Mouse (Mus musculus) forebrain, embryonic 15.5 days (tissue): ENCODE results near the gene Sec61a2. TPM values are rescaled to one million over a fixed set of nuclear protein-coding genes. Genes with fewer than 3 reads are reported as not detected.

Source experiments
- ATAC-seq: fragments of 200-750 bp; cut with Nextera tagmentation; replicated peaks from 2 replicates; pipeline ENCODE4 v1.8.0; 2017; ENCODE audit warnings: mild to moderate bottlenecking, moderate TSS enrichment, moderate library complexity
- H3K27ac ChIP-seq: fragments of 300-500 bp; sonication (generic); replicated peaks from 2 replicates; pipeline ENCODE4 v1.5.1; 2015; ENCODE audit warnings: mild to moderate bottlenecking, inconsistent platforms
- H3K27me3 ChIP-seq: fragments of 300-500 bp; sonication (generic); 2 replicates; pipeline ENCODE4 v1.6.1; 2015; ENCODE audit warnings: inconsistent platforms
- H3K36me3 ChIP-seq: fragments of 300-500 bp; sonication (generic); 2 replicates; pipeline ENCODE4 v1.6.1; 2015; ENCODE audit warnings: mild to moderate bottlenecking, inconsistent platforms
- H3K4me1 ChIP-seq: fragments of 300-500 bp; sonication (generic); 2 replicates; pipeline ENCODE4 v1.6.1; 2015; ENCODE audit warnings: inconsistent platforms
- H3K4me2 ChIP-seq: fragments of 300-500 bp; sonication (generic); replicated peaks from 2 replicates; pipeline ENCODE4 v1.6.1; 2015; ENCODE audit warnings: mild to moderate bottlenecking, inconsistent platforms
- H3K4me3 ChIP-seq: fragments of 300-500 bp; sonication (generic); 2 replicates; pipeline ENCODE4 v1.5.1; 2015; ENCODE audit warnings: mild to moderate bottlenecking, inconsistent platforms
- H3K9ac ChIP-seq: fragments of 300-500 bp; sonication (generic); replicated peaks from 2 replicates; pipeline ENCODE4 v1.6.1; 2015; ENCODE audit warnings: mild to moderate bottlenecking, inconsistent platforms
- H3K9me3 ChIP-seq: fragments of 300-500 bp; sonication (generic); 2 replicates; pipeline ENCODE4 v1.6.1; 2016; ENCODE audit warnings: inconsistent platforms
- WGBS: fragments of 180-500 bp; shearing (Covaris S2); methylation state at CpG from one replicate; pipeline ENCODE4 v1.1.7; 2015; ENCODE audit warnings: mixed read lengths; 5-methylcytosine and 5-hydroxymethylcytosine counted together
- polyA plus RNA-seq: library from polyadenylated mRNA; unstranded; fragments of >200 nt; fragmentation: Nextera tagmentation; extraction: Ambion mirVana; gene quantifications from 2 replicates; pipeline ENCODE4 v1.2.1, GENCODE M21; 2015

Sec61a2 gene
- polyA plus RNA-seq, 1 experiment from 2014 or later: 95.8 TPM

- WGBS: 87% methylated on average over 2 of the region's 2 CpGs
- ATAC-seq: no peak
- no peak overlapping the region for H3K4me3 ChIP-seq
- no peaks in the 10 kb centered on the region for H3K9me3 ChIP-seq
- no peak overlapping the region for H3K9ac ChIP-seq
- no peaks in the 10 kb centered on the region for H3K4me1 ChIP-seq
- no peak overlapping the region for H3K4me2 ChIP-seq
- no peak overlapping the region for H3K27ac ChIP-seq
- peaks cover 58% of the 10 kb centered on the region for H3K36me3 ChIP-seq
- H3K27me3 ChIP-seq: no peaks in the 10 kb centered on the region
Measured at GRCm38 (mm10) chr2:5867681-5868080, 27.6 kb downstream of the Sec61a2 start.

- WGBS: 93% methylated on average over 3 of the region's 3 CpGs
- no peaks in the 10 kb centered on the region for H3K9me3 ChIP-seq
Measured at GRCm38 (mm10) chr2:5862834-5863233, 32.4 kb downstream of the Sec61a2 start, which contains the start of gene Gm13199. Gm13199 (minus strand) TSS chr2:5862934.

GRCm38 (mm10) chr2:5851866-5852265 lies 43.4 kb downstream of the Sec61a2 start:
- no peak overlapping the region for H3K4me3 ChIP-seq
- no peak overlapping the region for H3K4me2 ChIP-seq
- no peaks in the 10 kb centered on the region for H3K27me3 ChIP-seq
- no peak overlapping the region for H3K27ac ChIP-seq
- no peaks in the 10 kb centered on the region for H3K4me1 ChIP-seq
- H3K36me3 ChIP-seq: peaks cover 4% of the 10 kb centered on the region; the same call in 1 of the 2 replicates
- no peak overlapping the region for H3K9ac ChIP-seq
- no peak for ATAC-seq
- WGBS: 84% methylated on average over 5 of the region's 5 CpGs
- H3K9me3 ChIP-seq: no peaks in the 10 kb centered on the region

More at GRCm38 (mm10) chr2:5862834-5863233, 32.4 kb downstream of the Sec61a2 start, which contains the start of gene Gm13199:
- no peak within 1 kb of the TSS for H3K4me2 ChIP-seq
- ATAC-seq: no peak
- H3K36me3 ChIP-seq: peaks cover 41% of the 10 kb centered on the region
- H3K27ac ChIP-seq: no peak within 1 kb of the TSS
- no peaks in the 10 kb centered on the region for H3K27me3 ChIP-seq
- H3K4me1 ChIP-seq: no peaks in the 10 kb centered on the region
- no peak within 1 kb of the TSS for H3K4me3 ChIP-seq
- no peak within 1 kb of the TSS for H3K9ac ChIP-seq

- no peak overlapping the region for H3K4me2 ChIP-seq
- ATAC-seq: no peak
- peaks cover 6% of the 10 kb centered on the region for H3K4me1 ChIP-seq
- 93% methylated on average over 9 of the region's 9 CpGs for WGBS
- no peaks in the 10 kb centered on the region for H3K9me3 ChIP-seq
- H3K36me3 ChIP-seq: no peaks in the 10 kb centered on the region; the same call in 1 of the 2 replicates
- no peaks in the 10 kb centered on the region for H3K27me3 ChIP-seq
- H3K27ac ChIP-seq: no peak overlapping the region
- H3K9ac ChIP-seq: no peak overlapping the region
- no peak overlapping the region for H3K4me3 ChIP-seq
Measured at GRCm38 (mm10) chr2:5851116-5851515, 44.1 kb downstream of the Sec61a2 start.

- H3K9ac ChIP-seq: peak overlapping the region; percentile 92
- WGBS: 30% methylated on average over 4 of the region's 4 CpGs
- peak overlapping the region; percentile 66 for H3K4me3 ChIP-seq
- ATAC-seq: no peak
- H3K9me3 ChIP-seq: no peaks in the 10 kb centered on the region
- no peaks in the 10 kb centered on the region for H3K27me3 ChIP-seq
- H3K27ac ChIP-seq: peak overlapping the region; percentile 96
- peaks cover 18% of the 10 kb centered on the region for H3K4me1 ChIP-seq
- peak overlapping the region; percentile 63 for H3K4me2 ChIP-seq
- peaks cover 11% of the 10 kb centered on the region for H3K36me3 ChIP-seq
Measured at GRCm38 (mm10) chr2:5845826-5846225, 49.4 kb downstream of the Sec61a2 start.

- H3K27ac ChIP-seq: peak within 1 kb of the TSS; percentile 96
- peaks cover 18% of the 10 kb centered on the region for H3K36me3 ChIP-seq
- H3K27me3 ChIP-seq: no peaks in the 10 kb centered on the region
- peak; percentile 96 for ATAC-seq
- H3K4me1 ChIP-seq: peaks cover 18% of the 10 kb centered on the region
- peak within 1 kb of the TSS; percentile 66 for H3K4me3 ChIP-seq
- WGBS: under 1% methylated on average over 53 of the region's 53 CpGs
- H3K9ac ChIP-seq: peak within 1 kb of the TSS; percentile 92
- H3K4me2 ChIP-seq: peak within 1 kb of the TSS; percentile 63
- H3K9me3 ChIP-seq: no peaks in the 10 kb centered on the region
Measured at GRCm38 (mm10) chr2:5844873-5845631, 50.2 kb downstream of the Sec61a2 start, which contains the start of the genes Nudt5 and Cdc123. Nudt5 (plus strand) TSS chr2:5845019. Cdc123 (minus strand) TSS chr2:5845164.

GRCm38 (mm10) chr2:5844181-5844872 lies 50.9 kb downstream of the Sec61a2 start:
- peak; percentile 53 for ATAC-seq
- WGBS: 3% methylated on average over 23 of the region's 23 CpGs
- no peaks in the 10 kb centered on the region for H3K9me3 ChIP-seq
- H3K4me1 ChIP-seq: peaks cover 18% of the 10 kb centered on the region
- H3K4me3 ChIP-seq: peak overlapping the region; percentile 66
- peak overlapping the region; percentile 96 for H3K27ac ChIP-seq
- H3K36me3 ChIP-seq: peaks cover 26% of the 10 kb centered on the region
- H3K4me2 ChIP-seq: peak overlapping the region; percentile 47
- H3K9ac ChIP-seq: peak overlapping the region; percentile 92
- no peaks in the 10 kb centered on the region for H3K27me3 ChIP-seq

GRCm38 (mm10) chr2:5840815-5841214 lies 54.4 kb downstream of the Sec61a2 start:
- no peak overlapping the region for H3K4me3 ChIP-seq
- 98% methylated on average over 11 of the region's 11 CpGs for WGBS
- no peaks in the 10 kb centered on the region for H3K9me3 ChIP-seq
- no peak overlapping the region for H3K4me2 ChIP-seq
- no peak overlapping the region for H3K9ac ChIP-seq
- H3K4me1 ChIP-seq: peaks cover 9% of the 10 kb centered on the region
- no peak for ATAC-seq
- H3K27me3 ChIP-seq: no peaks in the 10 kb centered on the region
- H3K27ac ChIP-seq: no peak overlapping the region
- peaks cover 48% of the 10 kb centered on the region for H3K36me3 ChIP-seq

- H3K27me3 ChIP-seq: no peaks in the 10 kb centered on the region
- WGBS: 92% methylated on average over 5 of the region's 5 CpGs
- H3K36me3 ChIP-seq: peaks cover 44% of the 10 kb centered on the region
- no peak overlapping the region for H3K27ac ChIP-seq
- H3K4me1 ChIP-seq: no peaks in the 10 kb centered on the region
- H3K4me2 ChIP-seq: no peak overlapping the region
- H3K9ac ChIP-seq: no peak overlapping the region
- H3K9me3 ChIP-seq: no peaks in the 10 kb centered on the region
- ATAC-seq: no peak
- no peak overlapping the region for H3K4me3 ChIP-seq
Measured at GRCm38 (mm10) chr2:5825265-5825913, 69.8 kb downstream of the Sec61a2 start.

GRCm38 (mm10) chr2:5824685-5825084 lies 70.5 kb downstream of the Sec61a2 start:
- H3K9ac ChIP-seq: no peak overlapping the region
- no peaks in the 10 kb centered on the region for H3K9me3 ChIP-seq
- no peak overlapping the region for H3K27ac ChIP-seq
- H3K27me3 ChIP-seq: no peaks in the 10 kb centered on the region
- no peak overlapping the region for H3K4me2 ChIP-seq
- H3K36me3 ChIP-seq: peaks cover 46% of the 10 kb centered on the region
- no peaks in the 10 kb centered on the region for H3K4me1 ChIP-seq
- H3K4me3 ChIP-seq: no peak overlapping the region
- WGBS: 90% methylated on average over 5 of the region's 5 CpGs
- ATAC-seq: no peak

GRCm38 (mm10) chr2:5824213-5824612 lies 71.0 kb downstream of the Sec61a2 start:
- H3K27me3 ChIP-seq: no peaks in the 10 kb centered on the region
- no peak overlapping the region for H3K9ac ChIP-seq
- no peaks in the 10 kb centered on the region for H3K4me1 ChIP-seq
- H3K36me3 ChIP-seq: peaks cover 48% of the 10 kb centered on the region
- ATAC-seq: no peak
- no peak overlapping the region for H3K27ac ChIP-seq
- no peak overlapping the region for H3K4me3 ChIP-seq
- WGBS: 19% methylated on average over 1 of the region's 1 CpGs
- no peaks in the 10 kb centered on the region for H3K9me3 ChIP-seq
- H3K4me2 ChIP-seq: no peak overlapping the region

- no peak overlapping the region for H3K4me3 ChIP-seq
- no peak overlapping the region for H3K4me2 ChIP-seq
- no peak for ATAC-seq
- no peaks in the 10 kb centered on the region for H3K9me3 ChIP-seq
- no peak overlapping the region for H3K27ac ChIP-seq
- peaks cover 56% of the 10 kb centered on the region for H3K36me3 ChIP-seq
- H3K27me3 ChIP-seq: no peaks in the 10 kb centered on the region
- no peak overlapping the region for H3K9ac ChIP-seq
- 95% methylated on average over 6 of the region's 6 CpGs for WGBS
- no peaks in the 10 kb centered on the region for H3K4me1 ChIP-seq
Measured at GRCm38 (mm10) chr2:5822449-5822848, 72.8 kb downstream of the Sec61a2 start.
